In the genomic region with DNA sequence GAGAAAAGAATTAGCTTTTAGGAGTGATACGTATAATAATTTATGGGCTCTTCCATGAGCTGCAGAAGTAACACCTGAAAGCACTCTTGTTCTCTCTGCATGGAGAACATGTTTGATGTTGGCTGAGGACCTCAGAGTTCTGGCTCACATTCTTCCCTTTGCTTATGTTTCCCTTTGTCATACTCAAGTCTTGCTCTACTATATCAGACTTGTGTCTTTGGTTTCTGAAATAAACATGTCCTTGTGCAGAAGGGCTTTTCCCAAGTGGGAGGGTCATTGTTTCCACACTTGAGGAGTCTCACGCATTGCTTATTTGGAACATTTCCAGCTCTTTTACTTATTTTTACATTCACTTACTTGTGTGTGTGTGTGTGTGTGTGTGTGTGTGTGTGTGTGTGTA, we compare ENCODE assay signal across 25 mouse cellular contexts. TPM values are rescaled to one million over a fixed set of nuclear protein-coding genes. Genes with fewer than 3 reads are reported as not detected.
DNase-seq lines count a peak whose midpoint lies in the region; ATAC-seq lines count a peak whose summit lies in the region.
"Had no signal": no experiment of that assay in that cellular context is flagged by ENCODE, and none has a peak within 500 bp of the region (broad histone marks: within the 10 kb centered on the region; RNA-seq: fewer than 3 reads in every experiment).

No protein-coding gene starts in this region.

- no peak for ATAC-seq in heart, embryonic 12.5 days (ENCODE audit: insufficient number of reproducible peaks, low FRiP score)
- ATAC-seq in intestine, embryonic 14.5 days (replicated peaks; ENCODE audit: low FRiP score, low TSS enrichment, low read depth), result no peak
- no peak for ATAC-seq in intestine, embryonic 16.5 days
- no peak for ATAC-seq in lung, embryonic 15.5 days (ENCODE audit: borderline replicate concordance, extremely low read depth, low FRiP score, low TSS enrichment)
- ATAC-seq: forebrain, embryonic 16.5 days; inflammation-experienced regulatory T-cells, adult 6 months had no signal

- intact Hi-C loops in heart, postnatal 14 days (cut with DNase I), result no loop called here

- no peaks in the 10 kb centered on the region for H3K27me3 ChIP-seq in heart, embryonic 12.5 days (replicated peaks)
- no peaks in the 10 kb centered on the region for H3K27me3 ChIP-seq in intestine, embryonic 14.5 days (replicated peaks; ENCODE audit: control insufficient read depth, insufficient read depth, low read length)
- no peaks in the 10 kb centered on the region for H3K27me3 ChIP-seq in intestine, embryonic 16.5 days (replicated peaks; ENCODE audit: control insufficient read depth, insufficient read depth, low read length)
- H3K27me3 ChIP-seq in lung, embryonic 15.5 days, result no peaks in the 10 kb centered on the region
- H3K27me3 ChIP-seq: hindbrain, embryonic 15.5 days; limb, embryonic 13.5 days; liver, embryonic 13.5 days; neural tube, embryonic 12.5 days had no signal

- DNase-seq in heart, postnatal 14 days, result no peak
- no peak for DNase-seq in intestine, embryonic 14.5 days (ENCODE audit: low spot score)
- no peak for DNase-seq in lung, postnatal 14 days
- peak; percentile 50 for DNase-seq in adipocyte (ENCODE audit: low spot score)
- no peak for DNase-seq in cerebellum, postnatal 10 days
- DNase-seq: adrenal gland, adult 2 months; B cell, adult 2 months; cerebellum, postnatal 14 days; liver, embryonic 13.5 days; right cerebral cortex, adult 18-20 months; spleen, adult 18-20 months; thymus, postnatal 14 days had no signal

- no peak overlapping the region for H3K4me3 ChIP-seq in heart, embryonic 12.5 days
- H3K4me3 ChIP-seq in intestine, embryonic 14.5 days (ENCODE audit: low read depth, low read length), result no peak overlapping the region
- no peak overlapping the region for H3K4me3 ChIP-seq in intestine, embryonic 16.5 days (ENCODE audit: low read length)
- no peak overlapping the region for H3K4me3 ChIP-seq in lung, embryonic 15.5 days
- H3K4me3 ChIP-seq: erythroblast, embryonic 14.5 days; hindbrain, embryonic 10.5 days; hindbrain, embryonic 15.5 days; limb, embryonic 13.5 days; liver, embryonic 13.5 days; midbrain, embryonic 10.5 days; myocyte; neural tube, embryonic 12.5 days had no signal

- peak overlapping the region; percentile 0; the same call in 1 of the 2 replicates for H3K27ac ChIP-seq in heart, embryonic 12.5 days (ENCODE audit: poor library complexity, severe bottlenecking)
- H3K27ac ChIP-seq in intestine, embryonic 14.5 days (ENCODE audit: low read depth), result peak overlapping the region; percentile 47
- no peak overlapping the region for H3K27ac ChIP-seq in intestine, embryonic 16.5 days (ENCODE audit: low read length)
- H3K27ac ChIP-seq in lung, embryonic 15.5 days, result peak overlapping the region; percentile 35
- H3K27ac ChIP-seq: hindbrain, embryonic 10.5 days; hindbrain, embryonic 15.5 days; limb, embryonic 13.5 days; macrophage; midbrain, embryonic 10.5 days; neural tube, embryonic 12.5 days had no signal

- peaks cover 8% of the 10 kb centered on the region; the same call in 1 of the 2 replicates for H3K36me3 ChIP-seq in heart, embryonic 12.5 days
- H3K36me3 ChIP-seq in intestine, embryonic 14.5 days (ENCODE audit: control insufficient read depth, insufficient read depth, low read length), result no peaks in the 10 kb centered on the region
- no peaks in the 10 kb centered on the region for H3K36me3 ChIP-seq in intestine, embryonic 16.5 days (ENCODE audit: control insufficient read depth, insufficient read depth, low read length)
- H3K36me3 ChIP-seq in lung, embryonic 15.5 days, result no peaks in the 10 kb centered on the region
- H3K36me3 ChIP-seq: hindbrain, embryonic 15.5 days; limb, embryonic 13.5 days; midbrain, embryonic 10.5 days; neural tube, embryonic 12.5 days had no signal

- H3K4me2 ChIP-seq in heart, embryonic 12.5 days, result no peak overlapping the region
- no peak overlapping the region for H3K4me2 ChIP-seq in intestine, embryonic 14.5 days (ENCODE audit: low read length)
- H3K4me2 ChIP-seq in intestine, embryonic 16.5 days (ENCODE audit: low read depth, low read length), result no peak overlapping the region
- no peak overlapping the region for H3K4me2 ChIP-seq in lung, embryonic 15.5 days
- H3K4me2 ChIP-seq: hindbrain, embryonic 15.5 days; liver, embryonic 13.5 days; neural tube, embryonic 12.5 days had no signal

- WGBS in heart, embryonic 12.5 days, result 75% methylated on average over 2 of the region's 2 CpGs
- WGBS in intestine, embryonic 14.5 days, result 58% methylated on average over 2 of the region's 2 CpGs
- 56% methylated on average over 2 of the region's 2 CpGs for WGBS in intestine, embryonic 16.5 days
- WGBS in lung, embryonic 15.5 days, result 51% methylated on average over 2 of the region's 2 CpGs

- peaks cover 66% of the 10 kb centered on the region for H3K4me1 ChIP-seq in heart, embryonic 12.5 days (replicated peaks)
- H3K4me1 ChIP-seq in intestine, embryonic 14.5 days (replicated peaks; ENCODE audit: control insufficient read depth, insufficient read depth, low read length), result peaks cover 39% of the 10 kb centered on the region
- peaks cover 29% of the 10 kb centered on the region for H3K4me1 ChIP-seq in intestine, embryonic 16.5 days (ENCODE audit: control insufficient read depth, insufficient read depth, low read length)
- peaks cover 57% of the 10 kb centered on the region for H3K4me1 ChIP-seq in lung, embryonic 15.5 days

- no peaks in the 10 kb centered on the region for H3K9me3 ChIP-seq in heart, embryonic 12.5 days (replicated peaks)
- H3K9me3 ChIP-seq in intestine, embryonic 14.5 days (ENCODE audit: control insufficient read depth, low read length), result no peaks in the 10 kb centered on the region
- no peaks in the 10 kb centered on the region for H3K9me3 ChIP-seq in intestine, embryonic 16.5 days (ENCODE audit: control insufficient read depth, low read length)
- no peaks in the 10 kb centered on the region for H3K9me3 ChIP-seq in lung, embryonic 15.5 days
- H3K9me3 ChIP-seq: hindbrain, embryonic 10.5 days; hindbrain, embryonic 15.5 days; limb, embryonic 13.5 days; liver, embryonic 13.5 days; midbrain, embryonic 10.5 days; neural tube, embryonic 12.5 days had no signal

- H3K9ac ChIP-seq in heart, embryonic 12.5 days, result no peak overlapping the region
- no peak overlapping the region for H3K9ac ChIP-seq in intestine, embryonic 14.5 days (ENCODE audit: low read length)
- H3K9ac ChIP-seq in intestine, embryonic 16.5 days (ENCODE audit: low read depth, low read length), result no peak overlapping the region
- no peak overlapping the region for H3K9ac ChIP-seq in lung, embryonic 15.5 days
- H3K9ac ChIP-seq: hindbrain, embryonic 15.5 days; limb, embryonic 13.5 days; liver, embryonic 13.5 days; neural tube, embryonic 12.5 days had no signal

RNA-seq across cellular contexts. Expression of gene Daam1, which starts 11.7 kb away (rescaled TPM):
- 23.1 and 23.3 TPM in 2 replicates for polyA plus RNA-seq in heart, embryonic 12.5 days (2016; fragmentation: Nextera tagmentation; extraction: Ambion mirVana)
- total RNA-seq in heart, postnatal 14 days (2021), result 10 to 100 TPM; 67.5 to 70.7 TPM
- polyA plus RNA-seq in intestine, embryonic 14.5 days (2014; fragmentation: Nextera tagmentation; extraction: Ambion mirVana), result 15.6 and 16.1 TPM in 2 replicates
- polyA plus RNA-seq in intestine, embryonic 16.5 days (2015; fragmentation: Nextera tagmentation; extraction: Ambion mirVana), result 7.6 and 7.7 TPM in 2 replicates
- polyA plus RNA-seq in lung, embryonic 15.5 days (2015; fragmentation: Nextera tagmentation; extraction: Ambion mirVana), result 12.2 and 13.8 TPM in 2 replicates
